Mouse (Mus musculus): Measurements from ENCODE around the gene Naa15.

- no peak for TF ChIP-seq POLR2A (IDR thresholded peaks at IDR 0.05; ENCODE audit: borderline replicate concordance, extremely low read depth, low read depth, low read length)
- no peak for TF ChIP-seq CTCF (IDR thresholded peaks at IDR 0.05; ENCODE audit: insufficient read depth, low read length)
Observed at GRCm38 (mm10) chr3:51380660-51381014, 34.3 kb upstream of the Naa15 start.
